Mouse (Mus musculus) embryonic facial prominence, embryonic 15.5 days (tissue): ENCODE results near the gene Pole2. TPM values are rescaled to one million over a fixed set of nuclear protein-coding genes. Genes with fewer than 3 reads are reported as not detected.

Experiments
- ATAC-seq: fragments of 200-750 bp; cut with Nextera tagmentation; 2 replicates; pipeline ENCODE4 v1.8.0; 2017; ENCODE audit warnings: low read depth, moderate TSS enrichment; ENCODE audit not compliant: insufficient number of reproducible peaks, low FRiP score, low TSS enrichment
- H3K27ac ChIP-seq: fragments of 300-500 bp; sonication (generic); replicated peaks from 2 replicates; pipeline ENCODE4 v1.5.1; 2015; ENCODE audit warnings: mild to moderate bottlenecking, inconsistent platforms
- H3K27me3 ChIP-seq: fragments of 300-500 bp; sonication (generic); 2 replicates; pipeline ENCODE4 v1.6.1; 2015; ENCODE audit warnings: inconsistent platforms
- H3K36me3 ChIP-seq: fragments of 300-500 bp; sonication (generic); 2 replicates; pipeline ENCODE4 v1.6.1; 2015; ENCODE audit warnings: mild to moderate bottlenecking, inconsistent platforms
- H3K4me1 ChIP-seq: fragments of 300-500 bp; sonication (generic); 2 replicates; pipeline ENCODE4 v1.6.1; 2015; ENCODE audit warnings: inconsistent platforms
- H3K4me2 ChIP-seq: fragments of 300-500 bp; sonication (generic); replicated peaks from 2 replicates; pipeline ENCODE4 v1.6.1; 2015; ENCODE audit warnings: mild to moderate bottlenecking, inconsistent platforms
- H3K4me3 ChIP-seq: fragments of 300-500 bp; sonication (generic); replicated peaks from 2 replicates; pipeline ENCODE4 v1.5.1; 2015; ENCODE audit warnings: mild to moderate bottlenecking, inconsistent platforms
- H3K9ac ChIP-seq: fragments of 300-500 bp; sonication (generic); 2 replicates; pipeline ENCODE4 v1.6.1; 2015; ENCODE audit warnings: inconsistent platforms
- H3K9me3 ChIP-seq: fragments of 300-500 bp; sonication (generic); replicated peaks from 2 replicates; pipeline ENCODE4 v1.6.1; 2016; ENCODE audit warnings: inconsistent platforms
- WGBS: fragments of 180-500 bp; shearing (Covaris S2); methylation state at CpG from one replicate; pipeline ENCODE4 v1.1.7; 2015; 5-methylcytosine and 5-hydroxymethylcytosine counted together
- polyA plus RNA-seq: library from polyadenylated mRNA; unstranded; fragments of >200 nt; fragmentation: Nextera tagmentation; extraction: Ambion mirVana; gene quantifications from 2 replicates; pipeline ENCODE4 v1.2.1, GENCODE M21; 2015

Pole2 gene
- polyA plus RNA-seq, 1 experiment from 2014 or later, result 20.1 TPM

DNA sequence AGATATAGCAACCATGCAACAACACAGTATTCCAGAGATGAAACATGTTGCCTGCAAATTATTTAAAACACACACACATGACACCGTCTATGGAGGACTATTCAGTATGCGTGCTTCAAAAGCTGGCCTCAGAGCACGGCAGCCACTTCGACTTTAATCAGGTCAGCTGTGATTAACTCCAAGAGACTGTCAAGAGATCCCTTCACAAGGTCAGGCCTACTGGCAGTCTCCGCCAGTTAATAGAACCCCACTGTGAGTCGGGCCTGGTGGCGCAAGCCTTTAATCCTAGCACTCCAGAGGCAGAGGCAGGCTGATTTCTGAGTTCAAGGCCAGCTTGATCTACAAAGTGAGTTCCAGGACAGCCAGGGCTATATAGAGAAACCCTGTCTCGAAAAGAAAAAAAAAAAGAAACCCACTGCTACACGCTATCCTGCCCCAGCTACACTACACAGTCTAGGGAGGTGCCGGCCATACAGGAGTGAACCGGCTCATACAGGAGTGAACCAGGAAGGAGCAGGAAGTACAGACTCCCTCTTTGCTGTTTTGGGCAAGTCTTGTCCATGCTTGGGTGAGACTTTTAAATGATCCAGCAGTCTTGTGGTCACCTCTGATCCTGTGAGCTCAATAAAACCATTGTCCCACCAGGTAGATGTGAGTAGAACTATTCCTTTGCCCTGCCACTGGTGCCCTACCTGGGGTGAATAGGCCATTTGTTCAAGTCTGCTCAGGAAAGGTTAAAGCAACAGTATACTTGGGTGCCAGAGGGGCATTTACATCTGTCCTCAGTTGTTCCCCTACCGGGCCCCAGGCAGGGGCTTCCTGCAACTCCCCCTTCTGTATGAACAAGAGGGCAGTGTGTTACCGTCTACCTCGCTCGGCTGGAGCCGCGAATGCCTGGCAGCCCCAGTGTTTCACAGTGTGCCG is 17.7 kb downstream of the Pole2 start:
- Histone ChIP-seq H3K27ac (no peak overlapping the region), H3K4me1 (no peaks in the 10 kb centered on the region), H3K9ac (no peak overlapping the region), H3K9me3 (no peaks in the 10 kb centered on the region), H3K36me3 (peaks cover 51% of the 10 kb centered on the region), H3K4me3 (no peak overlapping the region), H3K27me3 (no peaks in the 10 kb centered on the region), H3K4me2 (no peak overlapping the region)
- ATAC-seq, result peak; percentile 82; the same call in 1 of the 2 replicates
- 79% methylated on average over 18 of the region's 18 CpGs for WGBS

- no peaks in the 10 kb centered on the region for H3K27me3 ChIP-seq
- no peak for ATAC-seq
- no peaks in the 10 kb centered on the region for H3K4me1 ChIP-seq
- H3K27ac ChIP-seq, result no peak overlapping the region
- H3K9me3 ChIP-seq, result no peaks in the 10 kb centered on the region
- no peak overlapping the region for H3K9ac ChIP-seq
- peaks cover 42% of the 10 kb centered on the region for H3K36me3 ChIP-seq
- WGBS, result 93% methylated on average over 2 of the region's 2 CpGs
- no peak overlapping the region for H3K4me3 ChIP-seq
- H3K4me2 ChIP-seq, result no peak overlapping the region
Observed at GRCm38 (mm10) chr12:69208520-69208919, 19.5 kb downstream of the Pole2 start.

- no peak overlapping the region for H3K4me3 ChIP-seq
- peaks cover 40% of the 10 kb centered on the region for H3K36me3 ChIP-seq
- WGBS, result 92% methylated on average over 7 of the region's 7 CpGs
Observed at GRCm38 (mm10) chr12:69207926-69208325, 20.1 kb downstream of the Pole2 start.

GRCm38 (mm10) chr12:69207396-69207795 is 20.6 kb downstream of the Pole2 start:
- H3K27me3 ChIP-seq, result no peaks in the 10 kb centered on the region
- H3K4me3 ChIP-seq, result no peak overlapping the region
- H3K27ac ChIP-seq, result no peak overlapping the region
- no peak for ATAC-seq
- H3K36me3 ChIP-seq, result peaks cover 41% of the 10 kb centered on the region
- H3K9ac ChIP-seq, result no peak overlapping the region
- H3K4me1 ChIP-seq, result no peaks in the 10 kb centered on the region
- H3K9me3 ChIP-seq, result no peaks in the 10 kb centered on the region
- WGBS, result 92% methylated on average over 8 of the region's 8 CpGs
- no peak overlapping the region for H3K4me2 ChIP-seq

More at GRCm38 (mm10) chr12:69207926-69208325, 20.1 kb downstream of the Pole2 start:
- no peak overlapping the region for H3K9ac ChIP-seq
- no peaks in the 10 kb centered on the region for H3K9me3 ChIP-seq
- H3K27me3 ChIP-seq, result no peaks in the 10 kb centered on the region
- no peak for ATAC-seq
- H3K4me2 ChIP-seq, result no peak overlapping the region
- H3K27ac ChIP-seq, result no peak overlapping the region
- no peaks in the 10 kb centered on the region for H3K4me1 ChIP-seq

DNA sequence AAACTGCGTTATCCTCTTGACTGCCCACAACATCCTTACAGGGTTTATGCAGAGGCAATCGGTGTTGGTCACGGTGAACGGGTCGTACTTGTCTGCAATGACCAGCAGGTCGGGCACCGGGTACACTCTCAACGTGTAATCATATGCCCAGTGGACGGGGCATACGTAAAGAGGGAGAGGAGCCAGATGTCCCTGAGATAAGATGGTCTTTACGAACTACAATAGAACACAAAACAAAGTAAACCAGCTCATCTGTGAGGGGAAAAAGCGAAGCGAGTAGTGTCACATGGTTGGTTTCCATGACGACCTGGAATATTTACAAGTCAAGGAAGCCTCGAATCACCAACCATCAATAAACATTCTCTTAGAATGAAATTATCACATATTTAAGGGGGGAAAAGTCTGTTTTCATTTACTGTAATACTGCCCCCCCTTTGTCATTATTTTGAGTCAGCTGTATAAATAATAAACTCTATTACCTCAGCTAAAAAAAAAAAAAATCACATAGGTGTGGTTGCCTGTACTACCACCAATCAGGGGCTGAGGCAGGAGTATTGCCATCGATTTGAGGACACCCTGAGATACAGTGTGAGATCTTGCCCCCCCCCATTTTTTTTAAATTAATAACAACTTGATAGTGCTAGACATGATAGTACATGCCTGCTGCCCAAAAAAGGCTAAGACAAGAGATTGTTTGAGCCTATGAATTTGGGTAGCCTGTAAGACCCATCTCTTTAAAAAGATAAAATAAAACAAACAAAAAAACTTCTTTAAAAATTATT is 23.8 kb downstream of the Pole2 start, which contains the start of gene Gm49384:
Gene Gm49384, minus strand, starts transcription at position 216 of the 782 bp plus-strand sequence.
- Histone ChIP-seq H3K27ac (no peak within 1 kb of the TSS), H3K4me3 (no peak within 1 kb of the TSS), H3K4me1 (peaks cover 1% of the 10 kb centered on the region; the same call in 1 of the 2 replicates), H3K9ac (no peak within 1 kb of the TSS), H3K27me3 (no peaks in the 10 kb centered on the region), H3K4me2 (no peak within 1 kb of the TSS), H3K9me3 (no peaks in the 10 kb centered on the region), H3K36me3 (peaks cover 46% of the 10 kb centered on the region)
- WGBS, result 83% methylated on average over 16 of the region's 16 CpGs
- ATAC-seq, result no peak

- no peak overlapping the region for H3K9ac ChIP-seq
- H3K4me3 ChIP-seq, result 0 out of 2 replicates have a peak overlapping the region, but pooled peaks have one; percentile 74
- no peak overlapping the region for H3K4me2 ChIP-seq
- no peak for ATAC-seq
- H3K4me1 ChIP-seq, result peaks cover 25% of the 10 kb centered on the region
- H3K9me3 ChIP-seq, result no peaks in the 10 kb centered on the region
- H3K36me3 ChIP-seq, result peaks cover 27% of the 10 kb centered on the region; the same call in 1 of the 2 replicates
- H3K27ac ChIP-seq, result no peak overlapping the region
- no peaks in the 10 kb centered on the region for H3K27me3 ChIP-seq
Observed at GRCm38 (mm10) chr12:69198985-69199384, 29.0 kb downstream of the Pole2 start.

DNA sequence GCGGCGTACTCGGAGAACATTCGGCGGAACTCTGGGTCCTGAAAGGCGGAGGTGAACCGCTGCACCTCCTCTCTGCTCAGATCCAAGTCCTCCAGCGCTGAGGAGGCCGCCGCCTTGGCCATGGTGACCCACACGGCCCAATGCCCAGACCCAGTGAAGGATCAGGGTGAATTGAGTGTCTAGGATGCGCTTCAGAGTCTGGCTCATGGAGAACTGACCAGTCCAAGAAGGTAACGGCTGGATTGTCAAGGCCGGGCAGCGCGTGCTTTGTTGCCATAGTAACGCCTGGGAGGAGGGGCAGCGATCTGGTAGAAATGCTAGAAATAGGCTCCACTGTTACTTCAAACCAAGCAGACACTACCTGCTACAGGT is 29.8 kb downstream of the Pole2 start, which contains the start of gene Dnaaf2:
Gene Dnaaf2, minus strand, starts transcription at position 266 of the 372 bp plus-strand sequence.
- WGBS, result 2% methylated on average over 18 of the region's 18 CpGs
- H3K4me1 ChIP-seq, result peaks cover 25% of the 10 kb centered on the region
- H3K36me3 ChIP-seq, result peaks cover 27% of the 10 kb centered on the region; the same call in 1 of the 2 replicates
- peak; percentile 28; the same call in 1 of the 2 replicates for ATAC-seq
- H3K9ac ChIP-seq, result peak within 1 kb of the TSS; percentile 79
- H3K27me3 ChIP-seq, result no peaks in the 10 kb centered on the region
- H3K9me3 ChIP-seq, result no peaks in the 10 kb centered on the region
- peak within 1 kb of the TSS; percentile 88 for H3K4me2 ChIP-seq
- H3K27ac ChIP-seq, result peak within 1 kb of the TSS; percentile 91
- peak within 1 kb of the TSS; percentile 74 for H3K4me3 ChIP-seq

DNA sequence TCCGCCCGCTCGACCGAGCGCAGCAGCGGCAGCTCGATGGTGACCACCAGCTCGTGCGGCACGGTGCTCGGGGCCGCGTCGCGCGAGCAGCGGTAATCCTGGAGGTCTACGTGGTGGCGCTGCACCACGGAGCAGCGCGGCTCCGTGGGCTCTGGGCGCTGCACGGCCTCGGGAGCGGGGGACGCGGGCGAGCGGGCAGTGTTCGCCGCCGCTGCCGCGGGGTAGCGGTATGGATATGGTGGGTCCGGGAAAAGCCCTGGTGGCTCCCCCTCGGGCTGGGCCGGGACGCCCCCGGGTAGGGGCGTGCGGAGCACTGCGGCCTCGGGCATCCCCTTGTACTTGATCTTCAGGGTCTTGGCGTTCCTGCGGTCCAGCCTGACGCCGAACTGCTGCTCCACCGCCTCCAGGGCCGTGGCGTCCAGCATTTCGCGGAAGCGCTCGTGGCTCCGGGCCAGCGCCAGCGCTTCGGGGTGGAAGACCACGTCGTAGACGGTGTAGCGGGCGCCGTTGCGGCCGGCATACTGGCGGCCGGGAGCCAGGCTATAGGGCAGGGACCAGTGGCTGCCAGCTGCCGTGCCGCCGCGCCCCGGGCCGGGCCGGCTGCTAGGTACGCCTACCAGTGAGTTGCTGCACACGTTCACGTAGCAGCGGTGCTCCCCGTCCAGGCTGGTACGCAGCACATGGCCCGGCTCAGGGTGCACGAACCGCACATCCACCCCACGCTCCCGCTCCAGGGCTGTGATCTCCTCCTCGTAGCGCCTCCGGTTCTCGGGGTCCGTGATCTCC is 30.4 kb downstream of the Pole2 start:
- Histone ChIP-seq H3K4me3 (peak overlapping the region; percentile 74), H3K9ac (peak overlapping the region; percentile 79), H3K4me2 (peak overlapping the region; percentile 88), H3K27ac (peak overlapping the region; percentile 91), H3K27me3 (no peaks in the 10 kb centered on the region), H3K36me3 (peaks cover 21% of the 10 kb centered on the region; the same call in 1 of the 2 replicates), H3K4me1 (peaks cover 25% of the 10 kb centered on the region), H3K9me3 (no peaks in the 10 kb centered on the region)
- peak; percentile 68 for ATAC-seq
- under 1% methylated on average over 94 of the region's 94 CpGs for WGBS

DNA sequence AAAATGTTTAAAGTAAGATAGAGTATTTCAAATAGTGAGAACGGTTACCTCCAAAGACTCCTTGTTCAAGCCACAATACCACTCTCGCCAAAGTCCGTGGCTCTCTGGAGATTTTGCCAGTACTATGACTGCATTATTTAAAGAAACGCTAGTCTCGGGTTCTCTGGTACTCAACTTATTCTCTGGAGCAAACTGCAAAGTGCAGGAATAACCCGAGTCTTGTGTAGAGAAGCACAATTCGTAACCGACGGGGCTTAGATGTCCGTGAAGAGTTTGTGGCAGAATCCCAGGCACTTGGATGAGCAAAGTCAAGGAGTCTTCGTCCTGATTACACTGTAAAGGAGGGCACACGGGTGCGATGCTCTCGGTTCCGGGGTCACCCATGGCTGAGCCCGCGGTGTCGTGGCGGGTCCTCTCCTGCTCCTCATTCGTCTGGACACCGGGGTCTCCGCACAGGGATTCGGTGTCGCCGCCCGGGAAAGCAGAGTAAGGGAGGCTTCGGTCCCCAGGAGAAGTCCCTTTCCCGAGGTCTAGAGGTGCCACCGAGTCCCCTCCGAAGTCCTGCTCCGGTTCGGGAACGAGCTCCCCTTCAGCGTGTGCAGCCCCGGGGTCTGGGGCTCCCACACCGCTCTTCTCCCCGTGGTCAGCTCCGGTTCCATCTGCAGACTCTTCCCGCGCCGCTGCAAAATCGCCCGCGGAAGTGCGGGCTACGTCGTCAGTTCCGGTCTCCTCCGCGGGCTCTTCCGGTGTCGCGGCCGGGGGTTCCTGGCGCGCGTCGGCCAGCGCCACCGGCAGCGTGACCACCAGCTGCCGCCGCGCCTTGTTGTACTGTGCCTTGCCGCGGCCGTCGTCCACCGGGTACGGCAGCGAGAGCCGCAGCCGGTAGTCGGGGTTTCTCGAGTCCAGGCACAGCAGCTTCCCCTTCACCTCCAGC is 31.3 kb downstream of the Pole2 start, which contains the start of gene Gm49383:
Gene Gm49383, minus strand, starts transcription at position 661 of the 934 bp plus-strand sequence.
- peak within 1 kb of the TSS; percentile 88 for H3K4me2 ChIP-seq
- H3K4me1 ChIP-seq, result peaks cover 25% of the 10 kb centered on the region
- H3K27me3 ChIP-seq, result no peaks in the 10 kb centered on the region
- peak within 1 kb of the TSS; percentile 79 for H3K9ac ChIP-seq
- WGBS, result under 1% methylated on average over 75 of the region's 75 CpGs
- peaks cover 14% of the 10 kb centered on the region; the same call in 1 of the 2 replicates for H3K36me3 ChIP-seq
- H3K27ac ChIP-seq, result peak within 1 kb of the TSS; percentile 91
- peak; percentile 83 for ATAC-seq
- no peaks in the 10 kb centered on the region for H3K9me3 ChIP-seq
- H3K4me3 ChIP-seq, result peak within 1 kb of the TSS; percentile 74

GRCm38 (mm10) chr12:69192637-69193036 is 35.4 kb downstream of the Pole2 start:
- Histone ChIP-seq H3K9ac (no peak overlapping the region), H3K4me2 (no peak overlapping the region), H3K9me3 (no peaks in the 10 kb centered on the region), H3K27ac (no peak overlapping the region), H3K27me3 (no peaks in the 10 kb centered on the region), H3K4me1 (peaks cover 8% of the 10 kb centered on the region; the same call in 1 of the 2 replicates), H3K36me3 (peaks cover 21% of the 10 kb centered on the region; the same call in 1 of the 2 replicates), H3K4me3 (no peak overlapping the region)
- no peak for ATAC-seq
- WGBS, result 88% methylated on average over 2 of the region's 2 CpGs
